Mouse (Mus musculus) gastrocnemius, postnatal 10 days (tissue): ENCODE results near the gene Bnc2. TPM values are rescaled to one million over a fixed set of nuclear protein-coding genes. Genes with fewer than 3 reads are reported as not detected.

Experiments
- DNase-seq: peaks from one replicate; pipeline ENCODE4 v3.0.0; 2021; ENCODE audit warnings: mixed read lengths
- long read RNA-seq, 2 experiments: library from polyadenylated mRNA; stranded (forward); transcript quantifications; one replicate each; pipeline ENCODE4 v2.0.0; 2021
- total RNA-seq, 2 experiments: library from RNA; stranded (reverse); gene quantifications; 2 replicates each; pipeline ENCODE4 v1.2.3; 2021

Gene Bnc2
- total RNA-seq = 10 to 100 TPM in 1 of 2 experiments, 1 to 10 TPM in 1; 8.0 to 11.0 TPM
- long read RNA-seq, experiment 1 = 0 reads
- long read RNA-seq, experiment 2, partial matches to known transcripts = 0 of 1 reads
- long read RNA-seq, experiment 2, other reads (novel, unspliced or antisense) = 1 of 1 reads

GRCm38 (mm10) chr4:84675171-84675973, at the start of gene Bnc2:
Bnc2 (minus strand) TSS chr4:84675275.
- DNase-seq = peak; percentile 65

GRCm38 (mm10) chr4:84707961-84708360, 32.9 kb upstream of the Bnc2 start:
- no peak for DNase-seq

GRCm38 (mm10) chr4:84685521-84686366, 10.7 kb upstream of the Bnc2 start:
- no peak for DNase-seq

- no peak for DNase-seq
These were observed 9.9 kb upstream of the Bnc2 start for GRCm38 (mm10) chr4:84685009-84685408.

GRCm38 (mm10) chr4:84675974-84676315, 870 bp upstream of the Bnc2 start:
- DNase-seq = no peak

- peak; percentile 64 for DNase-seq
These were observed 531 bp downstream of the Bnc2 start for GRCm38 (mm10) chr4:84674318-84675170.

GRCm38 (mm10) chr4:84673681-84674307, 1.3 kb downstream of the Bnc2 start:
- no peak for DNase-seq

GRCm38 (mm10) chr4:84672181-84672791, 2.8 kb downstream of the Bnc2 start:
- no peak for DNase-seq

GRCm38 (mm10) chr4:84670996-84671395, 4.1 kb downstream of the Bnc2 start:
- DNase-seq = no peak

GRCm38 (mm10) chr4:84669650-84670049, 5.4 kb downstream of the Bnc2 start:
- no peak for DNase-seq

GRCm38 (mm10) chr4:84668949-84669605, 6.0 kb downstream of the Bnc2 start:
- DNase-seq = no peak

GRCm38 (mm10) chr4:84668226-84668625, 6.8 kb downstream of the Bnc2 start:
- DNase-seq = no peak

GRCm38 (mm10) chr4:84662228-84663065, 12.6 kb downstream of the Bnc2 start:
- no peak for DNase-seq

- DNase-seq = no peak
These were observed 13.7 kb downstream of the Bnc2 start for GRCm38 (mm10) chr4:84661341-84661740.

- no peak for DNase-seq
These were observed 23.3 kb downstream of the Bnc2 start for GRCm38 (mm10) chr4:84651786-84652185.

GRCm38 (mm10) chr4:84646576-84646975, 28.5 kb downstream of the Bnc2 start:
- DNase-seq = no peak

GRCm38 (mm10) chr4:84639166-84639565, 35.9 kb downstream of the Bnc2 start:
- no peak for DNase-seq

- peak; percentile 25 for DNase-seq
These were observed 37.4 kb downstream of the Bnc2 start for GRCm38 (mm10) chr4:84637641-84638040.

GRCm38 (mm10) chr4:84634751-84635150, 40.3 kb downstream of the Bnc2 start:
- no peak for DNase-seq

- DNase-seq = no peak
These were observed 41.1 kb downstream of the Bnc2 start for GRCm38 (mm10) chr4:84633991-84634390.
